Comparison of ENCODE assay signal across 24 mouse cellular contexts in genomic region chr14:48629404-48629803, GRCm38 (mm10). TPM values are rescaled to one million over a fixed set of nuclear protein-coding genes. Genes with fewer than 3 reads are reported as not detected.
"Had no signal": no experiment of that assay in that cellular context is flagged by ENCODE, and none has a peak within 500 bp of the region (broad histone marks: within the 10 kb centered on the region; RNA-seq: fewer than 3 reads in every experiment).

No protein-coding gene starts in this region.

- H3K4me3 ChIP-seq: midbrain, embryonic 10.5 days; midbrain, embryonic 13.5 days; myocyte; neural tube, embryonic 12.5 days had no signal

- H3K9me3 ChIP-seq: midbrain, embryonic 10.5 days; midbrain, embryonic 13.5 days; neural tube, embryonic 12.5 days had no signal

- H3K4me2 ChIP-seq: lung, embryonic 14.5 days; midbrain, embryonic 13.5 days; neural tube, embryonic 12.5 days had no signal

- H3K9ac ChIP-seq: lung, embryonic 14.5 days; midbrain, embryonic 13.5 days; neural tube, embryonic 12.5 days had no signal

- H3K27me3 ChIP-seq: neural tube, embryonic 12.5 days had no signal

- H3K36me3 ChIP-seq: midbrain, embryonic 10.5 days; midbrain, embryonic 13.5 days; neural tube, embryonic 12.5 days had no signal

- ATAC-seq: midbrain, embryonic 13.5 days; midbrain, embryonic 16.5 days had no signal

- DNase-seq: lung, adult 18-20 months; lung, embryonic 14.5 days; lung, postnatal 10 days; lung, postnatal 4 days; retina, postnatal 1 day; right cerebral cortex, adult 18-20 months; right cerebral cortex, postnatal 25 days; right cerebral cortex, postnatal 4 days; spleen, adult 18-20 months; thymus, adult 18-20 months; thymus, postnatal 14 days; thymus, postnatal 36 days had no signal

- H3K27ac ChIP-seq: midbrain, embryonic 10.5 days; midbrain, embryonic 13.5 days; neural tube, embryonic 12.5 days had no signal

RNA-seq across cellular contexts. Expression of gene Otx2, which starts 44.2 kb away (rescaled TPM):
- polyA plus RNA-seq: liver, embryonic 16.5 days; lung, embryonic 14.5 days; lung, embryonic 16.5 days; myocyte; neural tube, embryonic 12.5 days; neural tube, embryonic 14.5 days; small intestine, adult 2 months; stomach, embryonic 14.5 days; stomach, embryonic 16.5 days; thymus, postnatal 0 days had no signal
